Mouse (Mus musculus) limb, embryonic 15.5 days (tissue): ENCODE results near the gene Manbal. TPM values are rescaled to one million over a fixed set of nuclear protein-coding genes. Genes with fewer than 3 reads are reported as not detected.
"Not testable (repeated sequence)": the region's sequence is repeated elsewhere in the genome, so short reads cannot be mapped to it uniquely, and the experiment has no call there.

ENCODE experiments used
- ATAC-seq: fragments of 200-750 bp; cut with Nextera tagmentation; 2 replicates; pipeline ENCODE4 v1.8.0; 2017; ENCODE audit warnings: low read depth, moderate TSS enrichment; ENCODE audit not compliant: insufficient number of reproducible peaks, low FRiP score, low TSS enrichment
- H3K27ac ChIP-seq: fragments of 300-500 bp; sonication (generic); 2 replicates; pipeline ENCODE4 v1.5.1; 2015; ENCODE audit warnings: moderate library complexity, mild to moderate bottlenecking, inconsistent platforms
- H3K27me3 ChIP-seq: fragments of 300-500 bp; sonication (generic); 2 replicates; pipeline ENCODE4 v1.6.1; 2015; ENCODE audit warnings: inconsistent platforms
- H3K36me3 ChIP-seq: fragments of 300-500 bp; sonication (generic); 2 replicates; pipeline ENCODE4 v1.6.1; 2015; ENCODE audit warnings: inconsistent platforms
- H3K4me1 ChIP-seq: fragments of 300-500 bp; sonication (generic); 2 replicates; pipeline ENCODE4 v1.6.1; 2015; ENCODE audit warnings: inconsistent platforms
- H3K4me2 ChIP-seq: fragments of 300-500 bp; sonication (generic); 2 replicates; pipeline ENCODE4 v1.6.1; 2015; ENCODE audit warnings: mild to moderate bottlenecking, inconsistent platforms
- H3K4me3 ChIP-seq: fragments of 300-500 bp; sonication (generic); 2 replicates; pipeline ENCODE4 v1.5.1; 2015; ENCODE audit warnings: mild to moderate bottlenecking, inconsistent platforms
- H3K9ac ChIP-seq: fragments of 300-500 bp; sonication (generic); 2 replicates; pipeline ENCODE4 v1.6.1; 2015; ENCODE audit warnings: inconsistent platforms
- H3K9me3 ChIP-seq: fragments of 300-500 bp; sonication (generic); 2 replicates; pipeline ENCODE4 v1.6.1; 2016; ENCODE audit warnings: inconsistent platforms
- WGBS: fragments of 180-500 bp; shearing (Covaris S2); methylation state at CpG from one replicate; pipeline ENCODE4 v1.1.7; 2015; 5-methylcytosine and 5-hydroxymethylcytosine counted together
- polyA plus RNA-seq: library from polyadenylated mRNA; unstranded; fragments of >200 nt; fragmentation: Nextera tagmentation; extraction: Ambion mirVana; gene quantifications from 2 replicates; pipeline ENCODE4 v1.2.1, GENCODE M21; 2015

Manbal gene
- polyA plus RNA-seq, 1 experiment from 2014 or later = 87.9 TPM

- Histone ChIP-seq H3K27me3 (no peaks in the 10 kb centered on the region), H3K36me3 (peaks cover 8% of the 10 kb centered on the region; the same call in 1 of the 2 replicates)
Observed at GRCm38 (mm10) chr2:157371696-157372095, 4.3 kb downstream of the Manbal start.

GRCm38 (mm10) chr2:157373681-157374080, 6.3 kb downstream of the Manbal start:
- Histone ChIP-seq H3K27me3 (no peaks in the 10 kb centered on the region), H3K27ac (no peak overlapping the region), H3K9ac (no peak overlapping the region), H3K4me3 (no peak overlapping the region), H3K4me2 (no peak overlapping the region), H3K9me3 (no peaks in the 10 kb centered on the region), H3K36me3 (peaks cover 8% of the 10 kb centered on the region; the same call in 1 of the 2 replicates), H3K4me1 (peaks cover 21% of the 10 kb centered on the region)
- WGBS = 80% methylated on average over 3 of the region's 3 CpGs
- 0 out of 2 replicates have a peak, but pooled peaks have one; percentile 35 for ATAC-seq

More at GRCm38 (mm10) chr2:157371696-157372095, 4.3 kb downstream of the Manbal start:
- Histone ChIP-seq H3K4me3 (no peak overlapping the region), H3K9ac (no peak overlapping the region), H3K4me1 (peaks cover 34% of the 10 kb centered on the region), H3K27ac (no peak overlapping the region), H3K4me2 (no peak overlapping the region), H3K9me3 (no peaks in the 10 kb centered on the region)
- 68% methylated on average over 6 of the region's 6 CpGs for WGBS
- ATAC-seq = no peak

GRCm38 (mm10) chr2:157375051-157375450, 7.7 kb downstream of the Manbal start:
- no peak overlapping the region for H3K4me2 ChIP-seq
- no peaks in the 10 kb centered on the region for H3K9me3 ChIP-seq
- H3K4me3 ChIP-seq = no peak overlapping the region
- WGBS = 49% methylated on average over 8 of the region's 8 CpGs
- H3K36me3 ChIP-seq = peaks cover 21% of the 10 kb centered on the region
- H3K9ac ChIP-seq = no peak overlapping the region
- no peak for ATAC-seq
- H3K4me1 ChIP-seq = peaks cover 20% of the 10 kb centered on the region
- no peak overlapping the region for H3K27ac ChIP-seq
- no peaks in the 10 kb centered on the region for H3K27me3 ChIP-seq

GRCm38 (mm10) chr2:157375794-157376757, 8.7 kb downstream of the Manbal start:
- WGBS = 36% methylated on average over 14 of the region's 14 CpGs
- no peak for ATAC-seq
- H3K4me3 ChIP-seq = no peak overlapping the region
- no peaks in the 10 kb centered on the region for H3K9me3 ChIP-seq
- H3K4me2 ChIP-seq = no peak overlapping the region
- no peaks in the 10 kb centered on the region for H3K27me3 ChIP-seq
- H3K9ac ChIP-seq = no peak overlapping the region
- H3K4me1 ChIP-seq = peaks cover 20% of the 10 kb centered on the region
- peak overlapping the region; percentile 11; the same call in 1 of the 2 replicates for H3K27ac ChIP-seq
- peaks cover 27% of the 10 kb centered on the region for H3K36me3 ChIP-seq

GRCm38 (mm10) chr2:157376995-157377394, 9.6 kb downstream of the Manbal start:
- Histone ChIP-seq H3K9me3 (no peaks in the 10 kb centered on the region), H3K9ac (no peak overlapping the region), H3K4me3 (no peak overlapping the region), H3K27ac (no peak overlapping the region), H3K4me2 (no peak overlapping the region), H3K27me3 (no peaks in the 10 kb centered on the region), H3K36me3 (peaks cover 29% of the 10 kb centered on the region), H3K4me1 (peaks cover 20% of the 10 kb centered on the region)
- no peak for ATAC-seq
- WGBS = 59% methylated on average over 3 of the region's 3 CpGs

- Histone ChIP-seq H3K27me3 (no peaks in the 10 kb centered on the region), H3K4me3 (no peak overlapping the region), H3K36me3 (peaks cover 36% of the 10 kb centered on the region), H3K9ac (no peak overlapping the region), H3K4me1 (peaks cover 6% of the 10 kb centered on the region), H3K9me3 (no peaks in the 10 kb centered on the region), H3K27ac (peak overlapping the region; percentile 11; the same call in 1 of the 2 replicates), H3K4me2 (no peak overlapping the region)
- no peak for ATAC-seq
- WGBS = 66% methylated on average over 4 of the region's 4 CpGs
Observed at GRCm38 (mm10) chr2:157384836-157385235, 17.4 kb downstream of the Manbal start.

- 90% methylated on average over 14 of the region's 14 CpGs for WGBS
- H3K4me3 ChIP-seq, H3K9me3 ChIP-seq, H3K4me2 ChIP-seq, H3K27ac ChIP-seq, H3K9ac ChIP-seq, ATAC-seq, H3K27me3 ChIP-seq, H3K4me1 ChIP-seq: not testable (repeated sequence)
- H3K36me3 ChIP-seq = peaks cover 26% of the 10 kb centered on the region
Observed at GRCm38 (mm10) chr2:157388901-157389590, 21.7 kb downstream of the Manbal start.

- H3K36me3 ChIP-seq = peaks cover 25% of the 10 kb centered on the region
- 83% methylated on average over 7 of the region's 7 CpGs for WGBS
- H3K9ac ChIP-seq = no peak overlapping the region
- no peaks in the 10 kb centered on the region for H3K27me3 ChIP-seq
- no peak overlapping the region for H3K27ac ChIP-seq
- H3K4me2 ChIP-seq = no peak overlapping the region
- ATAC-seq = no peak
- H3K4me3 ChIP-seq = no peak overlapping the region
- no peaks in the 10 kb centered on the region for H3K9me3 ChIP-seq
- peaks cover 5% of the 10 kb centered on the region for H3K4me1 ChIP-seq
Observed at GRCm38 (mm10) chr2:157389591-157389921, 22.2 kb downstream of the Manbal start.

GRCm38 (mm10) chr2:157392331-157392730, 24.9 kb downstream of the Manbal start:
- Histone ChIP-seq H3K4me1 (no peaks in the 10 kb centered on the region), H3K9ac (no peak overlapping the region), H3K27ac (no peak overlapping the region), H3K27me3 (no peaks in the 10 kb centered on the region), H3K4me3 (no peak overlapping the region), H3K4me2 (no peak overlapping the region), H3K36me3 (peaks cover 37% of the 10 kb centered on the region), H3K9me3 (no peaks in the 10 kb centered on the region)
- WGBS = 89% methylated on average over 2 of the region's 2 CpGs
- no peak for ATAC-seq

GRCm38 (mm10) chr2:157393549-157393948, 26.2 kb downstream of the Manbal start:
- H3K27ac ChIP-seq = no peak overlapping the region
- WGBS = 94% methylated on average over 4 of the region's 4 CpGs
- no peak for ATAC-seq
- no peak overlapping the region for H3K4me2 ChIP-seq
- no peaks in the 10 kb centered on the region for H3K4me1 ChIP-seq
- H3K4me3 ChIP-seq = no peak overlapping the region
- peaks cover 48% of the 10 kb centered on the region for H3K36me3 ChIP-seq
- H3K27me3 ChIP-seq = no peaks in the 10 kb centered on the region
- H3K9ac ChIP-seq = no peak overlapping the region
- no peaks in the 10 kb centered on the region for H3K9me3 ChIP-seq

- Histone ChIP-seq H3K9me3 (no peaks in the 10 kb centered on the region), H3K4me1 (no peaks in the 10 kb centered on the region), H3K9ac (no peak overlapping the region), H3K27me3 (no peaks in the 10 kb centered on the region), H3K36me3 (peaks cover 46% of the 10 kb centered on the region), H3K4me2 (no peak overlapping the region), H3K27ac (no peak overlapping the region), H3K4me3 (no peak overlapping the region)
- ATAC-seq = no peak
- 75% methylated on average over 6 of the region's 6 CpGs for WGBS
Observed at GRCm38 (mm10) chr2:157394868-157395267, 27.5 kb downstream of the Manbal start.

GRCm38 (mm10) chr2:157395371-157395770, 28.0 kb downstream of the Manbal start:
- H3K4me1 ChIP-seq = no peaks in the 10 kb centered on the region
- no peak for ATAC-seq
- 71% methylated on average over 5 of the region's 5 CpGs for WGBS
- H3K9me3 ChIP-seq = no peaks in the 10 kb centered on the region
- H3K9ac ChIP-seq = no peak overlapping the region
- no peak overlapping the region for H3K4me2 ChIP-seq
- no peaks in the 10 kb centered on the region for H3K27me3 ChIP-seq
- H3K4me3 ChIP-seq = no peak overlapping the region
- H3K27ac ChIP-seq = no peak overlapping the region
- H3K36me3 ChIP-seq = peaks cover 43% of the 10 kb centered on the region
